Mouse (Mus musculus) left cerebral cortex, postnatal 14 days (tissue): ENCODE results near the gene Slc26a1. TPM values are rescaled to one million over a fixed set of nuclear protein-coding genes. Genes with fewer than 3 reads are reported as not detected.

Experiments used
- DNase-seq, 2 experiments: peaks; one replicate each; pipeline ENCODE4 v3.0.0; 2021 to 2022; ENCODE audit warnings: low spot score in 2 of 2, mixed read lengths in 1 of 2
- intact Hi-C: fragments of 180-260 bp; cut with DNase I; formaldehyde crosslinking; loops from one replicate; pipeline ENCODE4 v1.15.1; 2025
- long read RNA-seq, 2 experiments: library from polyadenylated mRNA; stranded (forward); transcript quantifications; one replicate each; pipeline ENCODE4 v2.0.0; 2021
- total RNA-seq, 2 experiments: library from RNA; stranded (reverse); gene quantifications; 2 replicates each; pipeline ENCODE4 v1.2.3; 2021

The Slc26a1 gene
- 1 to 10 TPM; 1.3 to 2.6 TPM for total RNA-seq
- long read RNA-seq, experiment 1 = 0 reads
- long read RNA-seq, experiment 2, partial matches to known transcripts = 0 of 1 reads
- long read RNA-seq, experiment 2, other reads (novel, unspliced or antisense) = 1 of 1 reads

DNA sequence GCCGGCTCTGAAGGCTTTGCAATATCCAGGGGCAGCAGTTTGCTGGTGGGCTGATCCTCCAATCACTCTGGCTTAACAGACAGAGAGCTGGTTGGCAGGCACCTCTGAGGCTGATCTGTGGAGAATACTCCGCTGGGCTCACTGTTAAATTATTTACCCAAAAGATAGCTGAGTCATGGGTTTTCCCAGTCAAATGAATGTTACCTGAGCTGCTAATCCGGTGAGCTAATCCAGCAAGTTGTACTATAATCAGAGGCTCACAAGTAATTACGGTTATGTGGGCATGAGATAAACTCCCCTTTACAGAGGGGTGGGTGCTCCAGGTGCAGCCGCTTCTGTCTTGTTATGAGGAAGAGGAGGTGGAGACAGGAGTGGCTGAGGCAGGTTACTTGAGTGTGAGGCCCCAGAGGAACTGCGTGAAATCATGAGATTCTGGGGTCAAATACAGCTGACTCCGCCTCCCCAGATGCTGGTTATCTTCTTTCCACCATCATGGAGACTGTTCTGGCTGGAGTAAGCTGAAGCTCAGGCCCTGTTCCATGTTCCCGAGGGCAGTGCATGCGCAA, at the start of gene Slc26a1:
TSS of gene Slc26a1 (minus strand) at position 319 of the 566 bp plus-strand sequence.
- no peak for DNase-seq
- intact Hi-C loops = loop anchor here (5.0 kb wide), 1 partner anchor 52 kb away; no protein-coding TSS in a partner anchor

DNA sequence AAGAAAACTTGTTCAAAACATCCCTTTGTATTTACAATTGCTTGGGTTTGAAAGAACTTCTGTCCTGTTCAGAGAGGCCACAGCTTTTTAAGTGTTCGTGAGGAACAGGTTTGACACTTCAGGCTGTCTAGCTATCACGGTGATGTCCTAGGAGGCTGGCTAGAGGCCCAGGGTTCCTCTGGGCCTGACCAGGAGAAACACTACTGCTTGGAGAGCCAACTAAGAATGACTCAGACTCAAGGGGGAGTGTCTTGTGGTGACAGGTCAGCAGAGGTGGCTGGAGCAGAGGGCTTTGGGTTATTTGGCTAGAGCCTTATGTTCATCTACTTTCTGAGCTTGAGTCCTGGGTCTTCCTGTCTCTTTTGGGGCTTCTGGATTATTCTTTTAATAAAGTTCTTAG, 48.6 kb upstream of the Slc26a1 start:
- DNase-seq = no peak
- intact Hi-C loops = no loop called here

DNA sequence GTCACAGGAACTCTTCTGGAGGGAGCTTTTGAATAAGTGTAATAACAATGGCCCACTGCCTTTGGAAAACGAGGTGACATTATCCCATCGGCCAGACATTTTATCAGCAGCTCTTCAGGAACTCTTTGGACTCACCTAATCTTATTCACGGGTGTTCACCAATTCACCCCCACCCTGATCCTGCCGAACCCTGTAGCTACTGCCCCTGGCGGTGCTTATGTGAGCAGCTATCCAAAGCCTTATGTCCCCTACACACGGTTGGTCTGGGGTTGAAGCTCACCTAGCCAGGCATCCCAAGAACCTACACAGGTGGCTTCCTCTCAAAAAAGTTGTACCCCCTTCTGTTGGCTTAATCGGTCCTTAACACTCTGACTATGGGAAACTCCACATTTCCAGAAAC, 44.4 kb upstream of the Slc26a1 start:
- intact Hi-C loops = no loop called here

DNA sequence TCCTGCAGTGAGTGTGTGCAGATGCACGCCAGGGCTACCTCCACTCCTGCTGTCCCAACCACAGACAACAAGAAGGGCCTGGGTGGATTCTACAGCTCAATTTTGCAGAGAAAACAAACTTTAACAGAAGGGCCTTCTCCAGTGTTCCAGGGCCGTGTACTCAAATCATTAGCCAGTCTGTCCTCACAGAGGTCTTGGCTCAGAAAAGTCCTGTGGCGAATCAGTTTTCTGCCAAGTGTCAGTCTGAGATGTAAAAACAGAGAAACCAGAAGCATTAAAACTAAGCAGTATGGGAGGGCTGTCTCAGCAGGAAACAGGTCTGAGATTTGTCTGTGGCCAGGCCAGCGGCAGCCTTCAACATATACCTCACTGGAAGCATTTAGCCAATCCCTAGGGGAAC, 42.7 kb upstream of the Slc26a1 start:
- intact Hi-C loops = no loop called here
- no peak for DNase-seq

More for the DNA sequence above, 44.4 kb upstream of the Slc26a1 start:
- DNase-seq = no peak

DNA sequence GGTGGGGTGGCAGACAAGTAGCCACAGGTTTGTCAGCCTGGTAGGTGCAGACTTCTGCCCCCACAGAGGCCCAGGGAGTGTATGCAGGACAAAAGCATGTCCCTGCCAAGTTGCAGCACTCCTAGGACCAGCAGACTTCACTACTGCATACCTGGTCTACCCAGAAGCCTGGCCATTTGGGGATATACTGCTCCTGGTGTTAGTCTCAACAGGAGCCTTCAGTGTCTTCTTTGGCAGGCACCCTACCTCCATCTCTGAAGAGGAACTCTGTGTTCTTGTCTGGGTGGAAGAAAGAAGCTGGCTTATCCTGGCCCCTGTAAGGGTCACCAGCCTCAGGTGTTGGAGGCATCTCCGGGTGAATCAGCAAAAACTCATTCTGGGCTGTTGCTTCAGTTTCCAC, 40.6 kb upstream of the Slc26a1 start:
- intact Hi-C loops = no loop called here
- no peak for DNase-seq

DNA sequence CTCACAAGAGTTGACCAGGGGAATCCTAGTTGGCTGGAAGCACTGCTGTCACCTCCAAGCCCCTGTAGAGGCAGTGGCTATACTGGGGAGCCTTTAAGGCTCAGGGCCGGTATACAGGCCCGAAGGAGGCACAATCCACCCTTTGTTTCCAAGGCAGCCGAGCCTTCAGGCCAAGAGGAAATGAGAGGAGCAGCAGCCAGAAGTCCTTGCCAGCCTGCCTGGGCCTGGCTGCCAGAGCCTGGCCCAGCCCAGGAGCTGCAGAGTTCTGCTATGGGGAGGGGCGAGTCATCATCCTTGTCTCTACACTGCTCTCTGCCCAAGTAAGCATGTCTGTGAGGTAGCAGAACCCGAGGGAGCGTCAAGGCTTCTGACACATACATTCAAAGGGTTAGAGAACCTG, 38.8 kb upstream of the Slc26a1 start:
- intact Hi-C loops = no loop called here

DNA sequence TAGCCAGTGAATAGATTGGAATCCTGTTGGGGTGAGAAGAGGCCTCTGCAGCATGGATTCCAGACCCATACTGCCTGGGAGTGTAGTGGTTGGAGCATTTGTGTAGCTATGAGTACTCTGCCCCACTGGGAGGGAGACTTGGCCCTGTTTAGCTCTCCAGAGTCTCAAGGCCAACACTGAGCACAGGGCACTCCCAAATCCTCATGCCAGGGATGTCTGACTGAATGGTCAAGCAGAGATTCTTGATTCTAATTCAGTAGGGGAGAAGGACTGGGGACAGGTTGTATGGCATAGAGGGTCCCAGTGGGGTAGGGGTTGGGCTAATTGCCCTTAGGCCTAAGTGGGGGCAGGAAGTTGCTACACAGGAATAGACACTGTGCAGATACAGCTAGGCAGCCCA, 38.3 kb upstream of the Slc26a1 start:
- intact Hi-C loops = no loop called here
- DNase-seq = no peak

More for the DNA sequence above, 38.8 kb upstream of the Slc26a1 start:
- peak; percentile 25 to 42 for DNase-seq

DNA sequence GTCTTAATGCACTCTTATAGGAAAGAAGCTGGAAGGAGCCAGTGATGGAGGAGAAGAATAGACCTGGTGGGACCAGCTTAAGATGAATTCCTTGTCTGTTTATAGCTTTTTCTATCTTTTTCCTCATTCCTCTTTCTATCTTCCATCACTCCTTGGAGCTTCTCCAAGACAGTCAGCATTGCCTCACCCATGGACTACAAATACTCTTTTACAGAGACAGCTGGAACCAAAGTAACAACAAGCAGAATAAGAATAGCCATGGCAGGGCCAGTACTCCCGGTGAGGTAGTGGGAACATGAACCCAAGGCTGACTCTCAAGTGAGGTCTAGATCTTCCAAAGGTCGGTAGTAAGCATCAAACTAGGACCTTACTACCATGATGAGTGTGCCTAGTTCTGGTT, 37.7 kb upstream of the Slc26a1 start:
- intact Hi-C loops = no loop called here
- peak in 1 of 2 experiments; percentile 28 for DNase-seq

DNA sequence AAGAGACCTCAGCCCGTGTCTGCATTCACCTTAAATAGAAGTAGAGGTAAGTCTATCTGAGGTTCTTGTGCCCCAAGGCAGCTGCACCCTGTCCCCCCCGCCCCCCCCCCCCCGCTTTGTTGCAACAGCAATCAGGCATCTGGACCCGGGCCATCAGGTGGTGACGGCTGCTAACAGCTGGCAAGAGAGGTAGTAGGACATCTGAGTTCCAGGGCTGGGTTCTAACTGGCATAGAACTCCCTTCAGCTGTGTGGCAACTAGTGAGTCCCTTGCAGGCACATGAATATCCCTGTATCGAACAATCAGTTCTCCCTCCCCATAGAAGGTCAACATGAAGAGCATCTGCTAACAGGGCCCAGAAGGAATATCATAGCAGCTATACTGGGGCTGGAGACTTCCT, 36.6 kb upstream of the Slc26a1 start:
- intact Hi-C loops = no loop called here
- no peak for DNase-seq

DNA sequence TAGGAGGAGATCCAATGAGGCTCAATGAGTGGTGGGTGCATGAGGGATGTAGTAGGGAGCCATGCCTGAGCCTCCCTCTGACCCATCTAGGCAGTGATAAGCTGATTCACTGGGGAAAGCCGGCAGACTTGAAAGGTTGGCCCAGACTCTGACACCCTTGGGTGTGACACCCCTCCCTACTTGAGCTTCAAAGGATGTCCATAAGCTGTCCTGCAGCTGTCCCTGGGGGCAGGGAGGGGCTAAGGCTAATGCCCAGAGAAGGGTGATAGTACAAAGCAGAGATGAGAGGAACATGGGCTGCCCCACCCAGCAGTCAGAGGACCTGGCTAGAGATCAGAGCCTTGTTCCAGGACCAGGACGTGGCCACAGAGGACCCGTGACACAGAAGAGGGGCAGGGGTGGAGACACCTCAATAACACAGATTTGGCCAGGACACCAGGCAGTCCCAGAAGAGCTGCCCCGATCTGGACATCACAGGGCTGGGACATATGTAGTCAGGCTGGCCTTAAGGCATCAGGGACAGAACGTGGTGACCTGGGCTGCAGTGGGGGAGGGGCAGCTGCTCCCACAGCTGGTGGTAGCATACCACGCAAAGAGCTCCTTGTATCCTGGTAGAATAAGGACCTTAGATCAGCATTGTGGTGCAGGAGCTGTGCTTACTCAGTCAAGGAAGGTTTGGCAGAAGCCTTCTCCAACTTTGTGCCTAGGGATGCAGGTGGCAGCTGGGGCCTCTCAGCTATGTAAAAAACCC, 33.8 kb upstream of the Slc26a1 start:
- DNase-seq = no peak
- intact Hi-C loops = no loop called here

DNA sequence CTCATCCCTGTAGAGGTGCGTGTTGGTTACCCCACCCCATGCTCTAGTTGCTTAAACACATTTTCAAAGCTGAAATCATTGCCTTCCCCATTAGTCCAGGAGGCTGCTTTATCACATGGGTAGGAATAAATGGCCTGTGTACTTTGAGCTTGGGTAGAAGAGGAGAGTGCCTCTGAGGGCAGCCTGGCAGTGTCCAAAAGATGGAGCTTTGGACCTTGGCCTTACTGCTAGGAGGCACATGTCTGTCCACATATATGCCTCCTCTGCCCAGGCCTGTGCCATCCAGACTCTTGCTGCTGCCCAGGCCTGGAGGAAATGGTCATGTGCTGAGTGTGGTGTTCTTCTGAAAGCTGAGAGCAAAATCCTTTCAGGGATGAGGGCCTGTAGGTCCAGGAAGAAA, 33.0 kb upstream of the Slc26a1 start:
- intact Hi-C loops = no loop called here
- no peak for DNase-seq

DNA sequence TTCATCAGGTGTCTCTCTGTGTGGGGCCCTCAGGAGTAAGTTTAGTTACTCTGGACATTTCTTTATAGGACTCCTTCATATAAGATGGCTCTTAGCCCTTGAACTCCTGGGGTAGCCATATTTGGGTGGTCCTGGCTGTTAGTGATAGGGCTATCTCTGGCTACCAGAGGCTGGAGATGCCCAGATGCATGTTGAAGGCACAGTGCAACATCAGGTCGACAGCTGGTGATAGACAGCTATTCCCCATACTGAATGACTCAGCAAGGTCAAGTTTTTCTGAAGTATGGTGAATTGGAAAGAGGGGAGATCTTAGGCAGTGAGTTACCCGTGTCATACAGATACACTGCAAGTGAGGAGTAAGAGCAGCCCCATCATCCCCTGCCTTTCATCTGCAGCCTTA, 32.4 kb upstream of the Slc26a1 start:
- DNase-seq = no peak
- intact Hi-C loops = no loop called here

DNA sequence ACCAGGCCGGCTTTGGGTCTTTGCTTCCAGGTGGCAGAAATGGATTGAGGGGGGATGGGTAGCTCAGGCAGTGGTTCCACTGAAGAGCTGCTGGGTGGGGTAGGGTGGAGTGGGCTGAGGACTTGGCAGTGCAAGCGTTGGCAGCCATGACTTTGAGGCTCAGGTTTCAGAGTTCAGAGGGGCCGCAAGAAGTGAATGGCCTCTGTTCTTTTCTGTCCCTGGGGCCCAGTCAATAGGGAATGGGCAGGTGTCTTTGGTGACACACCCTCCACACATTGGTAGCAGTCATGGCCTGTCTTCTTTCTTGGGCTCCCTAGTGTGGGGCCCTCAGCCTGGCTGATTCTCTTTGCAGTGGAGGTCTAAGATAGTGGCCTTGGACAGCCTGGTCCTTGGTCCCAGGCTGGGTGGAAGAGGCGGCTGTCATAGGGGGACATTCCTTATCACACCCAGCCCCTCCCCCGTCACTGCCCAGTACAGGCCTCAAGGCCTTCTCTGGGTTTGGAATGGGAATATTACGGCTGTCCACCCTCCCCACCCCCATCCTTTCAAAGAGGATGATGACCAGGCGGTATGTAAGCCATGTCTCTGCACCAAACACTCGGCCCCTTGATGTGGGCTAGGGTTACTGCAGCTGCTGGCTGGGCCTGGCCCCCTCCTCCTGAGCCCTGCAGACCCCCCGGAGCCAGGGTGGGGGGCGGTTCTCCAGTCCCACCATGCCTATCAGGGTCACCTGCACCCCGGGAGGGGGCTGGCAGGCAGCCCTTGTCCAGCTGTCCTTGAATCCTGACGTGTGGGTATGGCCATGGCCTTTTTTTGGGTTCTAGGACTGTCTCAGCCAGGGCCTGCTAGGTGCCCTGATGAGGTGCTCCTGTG, 28.6 kb upstream of the Slc26a1 start:
- no peak for DNase-seq
- intact Hi-C loops = no loop called here

DNA sequence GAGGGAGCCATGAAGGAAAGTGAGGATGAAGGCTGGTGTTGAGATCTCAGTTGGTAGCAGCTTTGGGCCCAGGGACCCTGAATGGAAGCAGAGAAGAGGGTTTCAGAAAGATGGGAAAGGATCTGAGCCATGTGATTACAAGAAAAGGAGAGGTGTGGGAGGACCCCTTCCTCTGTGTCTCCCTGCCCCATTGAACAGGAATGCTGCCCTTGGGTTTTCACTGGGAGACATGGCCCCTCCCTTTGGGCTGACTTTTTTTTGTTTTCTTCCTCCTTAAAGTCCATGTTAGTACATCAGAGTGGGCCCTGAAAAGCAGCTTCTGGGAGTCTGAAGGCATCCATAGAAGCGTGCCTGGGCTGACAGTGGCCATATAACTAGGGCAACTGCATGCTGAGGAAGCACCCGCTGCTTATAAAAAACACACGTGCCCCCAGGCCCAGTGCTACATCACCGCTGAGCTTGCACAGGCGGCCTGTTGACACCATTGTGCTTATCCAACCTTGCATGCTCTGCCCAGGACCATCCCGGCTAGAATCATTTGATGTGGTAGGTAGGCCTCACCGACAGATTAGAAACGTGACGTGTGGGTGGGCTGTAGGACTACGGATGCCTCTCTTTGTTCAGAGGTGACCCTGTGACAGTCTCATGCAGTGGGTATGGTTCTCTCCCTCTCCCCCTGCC, 26.1 kb upstream of the Slc26a1 start:
- DNase-seq = no peak
- intact Hi-C loops = no loop called here

DNA sequence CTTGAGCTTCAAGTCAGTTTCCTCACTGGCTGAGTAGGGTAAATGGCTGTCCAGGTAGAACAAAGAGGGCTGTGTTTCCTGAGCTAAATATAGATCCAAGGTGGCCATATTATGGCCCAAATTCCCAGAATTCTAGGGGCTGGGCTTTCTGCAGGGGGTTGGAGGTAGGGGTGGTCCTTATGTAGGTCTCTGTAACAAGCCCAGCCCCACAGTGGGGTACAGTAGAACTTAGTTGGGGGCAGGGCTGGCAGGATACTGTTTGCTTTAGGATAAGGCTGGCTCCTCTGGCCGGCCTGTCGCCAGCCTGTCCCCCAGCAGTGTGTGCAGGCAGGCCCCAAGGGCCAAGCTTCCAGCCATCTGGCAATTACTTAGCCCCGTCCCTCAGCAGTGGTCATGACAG, 25.0 kb upstream of the Slc26a1 start:
- intact Hi-C loops = no loop called here
- DNase-seq = no peak

DNA sequence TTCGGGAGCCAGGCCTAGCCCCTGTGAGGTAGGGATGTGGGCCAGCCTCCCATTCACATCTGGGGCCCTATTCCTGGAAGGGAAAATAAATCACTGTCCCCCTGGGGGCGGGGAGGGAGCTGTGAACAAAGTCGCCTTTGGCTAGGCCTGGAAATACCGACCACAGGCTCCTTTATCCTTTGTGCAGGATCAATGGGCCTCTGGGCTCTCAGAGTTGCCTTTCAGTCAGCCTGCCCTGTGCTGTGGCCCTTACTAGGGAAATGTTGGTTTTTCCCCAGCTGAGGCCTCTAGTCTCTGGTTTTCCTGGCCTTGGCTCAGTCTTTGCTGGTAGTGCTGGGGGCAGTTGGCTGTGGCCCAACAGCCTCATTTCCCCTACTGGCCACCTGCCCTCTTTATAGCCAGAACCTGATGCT, 22.0 kb upstream of the Slc26a1 start:
- intact Hi-C loops = no loop called here
- peak; percentile 25 to 57 for DNase-seq

DNA sequence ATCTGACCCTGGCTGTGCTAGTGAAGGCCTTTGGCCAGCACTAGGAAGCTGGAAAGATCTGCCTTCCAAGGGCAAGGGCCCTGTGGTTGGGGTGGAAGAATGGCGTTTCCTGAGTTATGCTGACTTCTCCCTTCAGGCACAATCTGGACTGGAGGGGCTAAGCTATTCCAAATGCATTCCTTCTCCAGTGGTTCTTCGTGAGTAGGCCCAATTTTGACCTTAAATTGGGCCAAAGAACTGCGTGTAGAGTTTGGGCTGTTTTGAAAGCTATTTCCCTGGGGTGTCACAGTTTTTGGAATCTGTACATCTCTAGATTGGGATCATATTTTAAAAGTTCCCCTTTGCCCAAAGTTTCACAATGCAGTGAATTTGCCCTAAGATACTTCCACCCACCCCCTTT, 21.2 kb upstream of the Slc26a1 start:
- intact Hi-C loops = no loop called here

DNA sequence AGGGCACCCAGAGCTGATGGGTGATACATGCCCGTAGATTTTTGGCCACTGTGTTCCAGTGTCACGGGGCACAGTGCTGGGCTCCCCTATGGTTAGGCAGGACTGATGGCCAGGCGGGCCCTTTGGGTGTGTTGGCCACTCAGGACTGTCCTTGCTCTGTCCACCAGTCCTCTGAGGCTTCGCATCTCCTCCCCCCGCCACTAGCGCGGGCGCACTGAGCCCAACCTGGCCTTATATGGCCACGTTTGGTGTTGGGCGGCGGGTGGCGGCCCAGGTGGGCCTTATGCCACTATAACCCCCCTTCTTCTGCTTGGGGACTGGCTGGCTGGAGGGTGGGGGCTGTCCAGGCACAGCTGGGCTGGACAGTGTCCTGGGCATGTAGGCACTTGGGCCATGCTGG, 20.5 kb upstream of the Slc26a1 start:
- DNase-seq = no peak
- intact Hi-C loops = no loop called here

More for the DNA sequence above, 21.2 kb upstream of the Slc26a1 start:
- DNase-seq = no peak
